Mouse (Mus musculus) spleen, adult 2 months (tissue): ENCODE data around the gene Kank4.
"Not testable (repeated sequence)": the region's sequence is repeated elsewhere in the genome, so short reads cannot be mapped to it uniquely, and the experiment has no call there.

ENCODE experiments used
- CTCF ChIP-seq: fragments of 200-500 bp; IDR thresholded peaks from 2 replicates; pipeline ENCODE4 v1.5.1; 2011; ENCODE audit warnings: mild to moderate bottlenecking, inconsistent platforms; ENCODE audit not compliant: insufficient read depth, insufficient read length, insufficient replicate concordance; ENCODE audit errors: extremely low read depth
- POLR2A ChIP-seq: fragments of 200-500 bp; IDR thresholded peaks from 2 replicates; pipeline ENCODE4 v1.6.1; 2011; ENCODE audit warnings: low read depth, low read length, inconsistent platforms

DNA sequence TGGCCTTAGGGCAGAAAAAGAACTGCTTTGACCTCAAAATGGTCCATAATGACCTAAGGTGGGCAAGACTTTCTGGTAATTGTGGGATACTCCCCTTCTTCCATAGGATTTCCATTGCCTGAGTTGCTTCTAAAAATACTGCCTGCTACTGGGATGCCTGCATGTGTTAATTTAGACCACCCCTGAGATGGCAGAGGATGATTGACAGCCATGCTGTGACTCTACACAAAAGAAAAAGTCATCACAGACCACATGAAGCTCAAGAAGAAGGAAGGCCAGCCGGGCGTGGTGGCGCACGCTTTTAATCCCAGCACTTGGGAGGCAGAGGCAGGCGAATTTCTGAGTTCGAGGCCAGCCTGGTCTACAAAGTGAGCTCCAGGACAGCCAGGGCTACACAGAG is 23.9 kb upstream of the Kank4 start:
- not testable (repeated sequence) for TF ChIP-seq CTCF, POLR2A
